Mouse (Mus musculus): ENCODE results near the gene Actn4.

- no peak for TF ChIP-seq MAFK (IDR thresholded peaks at IDR 0.05; ENCODE audit: insufficient read depth, low read depth, low read length)
- TF ChIP-seq ZNF384 (IDR thresholded peaks at IDR 0.05; ENCODE audit: low read depth, low read length) = no peak
- TF ChIP-seq ZC3H11A (IDR thresholded peaks at IDR 0.05; ENCODE audit: borderline replicate concordance, low read depth, low read length) = no peak
Observed at GRCm38 (mm10) chr7:28923865-28924291, 38.3 kb downstream of the Actn4 start.
